ENCODE assay signal across 1 mouse cellular context in the genomic region with DNA sequence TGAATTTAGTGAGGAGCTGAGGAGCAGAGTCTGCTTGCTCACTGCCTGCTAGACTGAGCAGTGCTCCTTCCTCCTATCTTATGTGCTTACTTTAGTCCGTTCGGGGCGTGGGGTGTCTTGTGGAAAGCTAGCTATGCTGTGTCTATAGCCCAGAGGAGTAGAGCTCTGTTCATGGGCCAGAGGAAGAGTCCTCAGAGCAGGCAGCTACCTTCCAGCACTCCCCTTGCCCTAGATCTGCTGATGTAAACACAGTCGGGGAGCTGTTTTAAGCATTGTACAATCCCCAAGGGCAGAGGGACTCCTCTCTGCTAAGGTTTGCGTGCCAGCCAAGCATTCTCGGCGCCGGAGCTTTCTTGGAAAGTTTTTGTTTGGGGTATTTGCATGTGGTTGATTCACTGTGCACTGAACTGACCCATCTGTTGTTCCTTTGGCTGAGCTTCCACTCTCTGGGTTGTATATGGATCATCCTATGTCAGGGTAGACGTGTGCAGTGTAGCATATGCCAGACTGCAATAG.
TF ChIP-seq lines count a peak whose summit lies in the region.

No protein-coding gene starts in this region.

TF ChIP-seq in CH12.LX, 34 proteins besides CTCF, POLR2A, EP300 and RAD21 (continued from another document):
- TF ChIP-seq CHD1 (IDR thresholded peaks at IDR 0.05; ENCODE audit: low read depth, low read length) (no peak), ZNF384 (IDR thresholded peaks at IDR 0.05; ENCODE audit: low read depth, low read length) (no peak)
TF ChIP-seq in CH12.LX: peak in this region for 9.
